Mouse (Mus musculus): ENCODE measurements around the gene AC109138.7. TPM values are rescaled to one million over a fixed set of nuclear protein-coding genes. Genes with fewer than 3 reads are reported as not detected.

AC109138.7 gene
- total RNA-seq, 2 experiments from 2014 or later: not detected

DNA sequence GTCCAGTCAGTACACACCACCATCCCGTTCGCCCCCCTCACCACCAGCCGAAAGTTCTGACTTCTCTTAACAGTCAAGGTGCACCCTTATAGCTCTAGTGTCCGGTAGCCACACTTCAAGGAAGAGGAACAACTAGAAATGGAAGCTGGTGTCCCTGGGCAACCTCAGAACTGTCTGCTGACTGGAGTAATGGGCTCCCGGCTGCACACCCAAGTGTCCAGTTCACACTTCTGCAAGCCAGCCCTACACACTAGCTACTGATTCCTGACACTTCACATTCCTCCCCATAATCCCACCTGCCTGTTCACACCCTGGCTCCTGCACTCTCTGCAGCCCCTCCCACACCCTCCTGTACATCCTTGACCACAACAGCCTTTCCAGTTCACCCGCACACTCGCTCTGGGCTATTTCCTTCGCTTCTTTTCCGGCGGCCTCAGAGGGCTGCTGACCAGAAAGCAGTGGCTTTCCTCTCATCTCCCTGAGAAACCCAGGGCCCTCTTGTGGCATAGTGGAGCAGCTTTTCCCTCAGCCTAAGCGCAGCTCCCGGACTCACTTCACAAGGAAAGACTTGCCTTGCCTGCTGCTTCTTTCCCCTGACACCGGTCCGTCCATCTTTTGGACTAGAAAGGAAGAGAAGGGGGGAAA, 2.0 kb downstream of the AC109138.7 start:
- DNase-seq (ENCODE audit: low spot score in 2 of 2): peak in 1 of 2 experiments; percentile 36

DNA sequence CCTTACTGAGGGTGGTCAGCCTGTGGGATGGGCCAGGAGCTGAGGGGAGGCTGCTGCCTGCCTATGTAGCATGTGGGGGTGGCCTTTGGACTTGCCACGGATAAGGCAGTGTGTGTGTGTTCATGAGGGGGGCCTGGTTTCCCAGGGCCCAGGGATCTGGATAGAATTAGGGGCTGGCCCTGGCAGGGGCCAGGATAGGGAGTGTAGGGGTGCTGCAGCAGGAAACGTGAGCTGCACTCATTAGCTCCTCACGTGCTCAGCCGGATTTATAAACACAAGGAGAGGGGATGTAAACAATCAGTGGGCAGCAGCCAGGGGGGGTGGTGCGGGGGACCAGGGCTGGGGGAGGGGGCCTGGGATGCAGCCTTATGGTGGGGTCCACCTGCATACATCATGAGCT, 3.0 kb downstream of the AC109138.7 start:
- no peak for DNase-seq (ENCODE audit: low spot score in 2 of 2)

DNA sequence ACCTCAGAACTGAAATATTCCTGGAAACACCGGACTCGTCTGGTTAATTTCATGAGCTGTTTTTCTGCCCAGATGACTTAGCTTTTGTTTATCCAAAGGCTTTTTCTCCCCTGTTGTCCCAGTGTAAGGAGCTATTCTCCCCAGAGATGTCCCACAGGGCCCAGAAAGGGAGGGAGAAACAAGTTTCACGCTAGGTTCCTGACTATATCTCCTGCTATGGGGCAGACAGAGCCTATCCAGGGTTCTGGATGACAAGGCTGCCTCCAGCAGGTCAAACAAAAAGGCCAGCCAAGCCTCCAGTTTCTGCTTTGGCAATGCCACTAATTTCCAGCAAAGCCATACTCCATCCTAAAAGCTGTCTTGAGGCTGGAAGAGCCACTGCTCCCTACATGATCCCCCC, 3.7 kb downstream of the AC109138.7 start:
- no peak for DNase-seq (ENCODE audit: low spot score in 2 of 2)

DNA sequence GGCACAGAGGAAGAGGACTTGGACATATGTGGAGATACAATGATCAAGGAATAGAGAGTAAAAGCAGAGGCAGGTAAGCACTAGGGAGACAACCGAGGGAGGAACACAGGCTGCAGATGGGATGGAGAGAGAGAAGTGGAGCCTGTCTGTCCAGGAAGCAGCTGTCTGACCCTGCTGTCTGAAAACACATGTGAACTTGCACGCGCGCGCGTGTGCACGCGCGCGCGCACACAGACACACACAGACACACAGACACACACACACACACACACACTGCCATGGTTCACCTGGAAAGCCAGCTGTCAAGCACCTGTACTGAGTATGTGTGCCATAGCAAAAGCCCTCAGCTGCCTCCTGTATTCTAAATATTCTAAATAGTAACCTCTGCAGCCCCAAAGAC, 4.1 kb downstream of the AC109138.7 start:
- no peak for DNase-seq (ENCODE audit: low spot score in 2 of 2)

DNA sequence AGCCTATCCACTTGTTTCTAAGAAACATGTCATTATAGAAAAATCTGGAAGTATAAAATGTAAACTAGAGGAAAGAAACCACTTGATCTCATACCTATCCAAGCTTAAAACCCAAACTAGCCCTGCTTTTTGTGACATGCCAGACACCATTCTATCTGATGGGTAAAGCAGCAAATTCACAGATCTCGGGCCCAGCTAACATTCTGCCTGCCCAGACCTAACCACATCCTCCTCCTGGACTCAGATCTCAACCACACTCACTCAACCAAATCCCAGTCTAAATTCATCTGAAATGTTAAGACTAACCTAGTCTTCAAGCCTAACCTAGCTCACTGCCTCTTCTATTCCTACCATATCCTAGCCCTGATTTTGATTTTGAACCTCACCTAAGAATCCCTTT, 4.6 kb downstream of the AC109138.7 start:
- DNase-seq (ENCODE audit: low spot score in 2 of 2): no peak

DNA sequence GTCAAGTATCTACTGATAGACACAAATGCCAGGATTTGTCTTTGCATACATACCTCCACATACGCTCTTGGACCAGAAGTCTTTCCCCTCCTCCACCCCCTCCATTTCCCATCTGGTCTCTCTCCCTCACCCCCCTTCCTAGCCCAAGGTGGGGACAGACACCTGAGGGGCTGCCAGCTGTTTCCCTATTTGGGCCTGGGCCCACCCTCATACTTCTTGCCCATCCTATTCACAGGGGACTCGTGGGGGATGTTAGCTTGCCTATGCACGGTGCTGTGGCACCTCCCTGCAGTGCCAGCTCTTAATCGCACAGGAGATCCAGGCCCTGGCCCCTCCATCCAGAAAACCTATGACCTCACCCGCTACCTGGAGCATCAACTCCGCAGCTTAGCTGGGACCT, 5.8 kb downstream of the AC109138.7 start:
- DNase-seq (ENCODE audit: low spot score in 2 of 2): no peak

DNA sequence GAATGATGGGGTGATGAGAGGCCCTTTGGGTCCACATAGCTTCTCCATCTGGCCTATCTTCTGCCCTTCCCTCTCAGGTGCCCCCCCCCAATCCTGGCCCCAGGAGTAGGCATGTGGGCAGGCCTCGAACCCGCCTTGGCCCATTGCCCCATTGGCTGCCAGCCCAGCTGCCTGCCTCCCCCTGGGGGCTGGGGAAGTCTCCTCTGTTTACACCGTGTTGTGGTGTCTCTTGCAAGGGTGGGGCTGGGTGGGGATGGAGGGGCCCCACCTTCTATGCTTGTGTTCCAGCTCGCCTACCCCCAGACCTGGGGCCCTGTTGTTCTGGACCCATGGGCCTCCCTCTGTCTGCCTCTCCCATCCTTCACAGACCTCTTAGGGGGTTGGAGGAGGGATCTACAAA, 6.3 kb downstream of the AC109138.7 start:
- DNase-seq (ENCODE audit: low spot score in 2 of 2): no peak

DNA sequence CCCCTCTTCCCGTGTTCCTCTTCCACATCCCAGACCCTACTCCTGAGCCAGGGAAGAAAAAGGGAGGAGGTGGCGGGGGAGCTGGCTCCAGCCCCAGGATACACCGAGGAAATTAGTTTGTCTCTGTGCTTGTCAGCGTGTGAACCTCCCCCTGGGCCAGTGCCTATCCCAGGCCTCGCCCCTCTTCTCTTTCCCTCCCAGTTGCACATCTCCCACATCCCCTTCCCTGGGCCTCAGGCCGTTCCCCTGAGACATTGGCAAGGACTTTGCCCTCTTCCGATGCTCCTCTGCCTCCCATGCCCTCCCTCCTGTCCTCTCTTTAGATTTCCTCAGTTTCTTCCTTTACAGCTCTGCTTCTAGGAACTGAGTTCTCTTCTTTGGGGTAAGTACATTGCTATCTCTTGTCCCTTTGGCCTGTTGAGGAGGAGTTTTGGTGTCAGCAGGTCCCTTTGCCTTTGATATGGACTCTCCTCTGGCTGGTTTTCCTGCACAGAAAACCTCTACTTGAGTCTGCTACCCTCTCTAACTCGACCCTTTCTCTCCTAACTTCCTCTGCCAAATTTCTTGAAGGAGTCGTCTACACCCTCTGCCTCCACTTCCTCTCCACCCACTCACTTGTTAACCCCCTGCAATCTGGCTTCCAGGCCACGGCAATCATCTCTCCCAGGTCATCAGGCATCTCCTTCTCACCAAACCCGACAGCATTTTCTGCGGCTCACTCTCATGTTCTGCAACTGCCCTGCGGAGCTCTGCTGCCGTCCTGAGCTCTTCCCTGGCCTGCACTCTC, 7.0 kb downstream of the AC109138.7 start:
- DNase-seq (ENCODE audit: low spot score in 2 of 2): no peak

DNA sequence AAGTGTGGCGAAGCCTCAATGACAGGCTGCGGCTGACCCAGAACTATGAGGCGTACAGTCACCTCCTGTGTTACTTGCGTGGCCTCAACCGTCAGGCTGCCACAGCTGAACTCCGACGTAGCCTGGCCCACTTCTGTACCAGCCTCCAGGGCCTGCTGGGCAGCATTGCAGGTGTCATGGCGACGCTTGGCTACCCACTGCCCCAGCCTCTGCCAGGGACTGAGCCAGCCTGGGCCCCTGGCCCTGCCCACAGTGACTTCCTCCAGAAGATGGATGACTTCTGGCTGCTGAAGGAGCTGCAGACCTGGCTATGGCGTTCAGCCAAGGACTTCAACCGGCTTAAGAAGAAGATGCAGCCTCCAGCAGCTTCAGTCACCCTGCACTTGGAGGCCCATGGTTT, 8.0 kb downstream of the AC109138.7 start:
- no peak for DNase-seq (ENCODE audit: low spot score in 2 of 2)

DNA sequence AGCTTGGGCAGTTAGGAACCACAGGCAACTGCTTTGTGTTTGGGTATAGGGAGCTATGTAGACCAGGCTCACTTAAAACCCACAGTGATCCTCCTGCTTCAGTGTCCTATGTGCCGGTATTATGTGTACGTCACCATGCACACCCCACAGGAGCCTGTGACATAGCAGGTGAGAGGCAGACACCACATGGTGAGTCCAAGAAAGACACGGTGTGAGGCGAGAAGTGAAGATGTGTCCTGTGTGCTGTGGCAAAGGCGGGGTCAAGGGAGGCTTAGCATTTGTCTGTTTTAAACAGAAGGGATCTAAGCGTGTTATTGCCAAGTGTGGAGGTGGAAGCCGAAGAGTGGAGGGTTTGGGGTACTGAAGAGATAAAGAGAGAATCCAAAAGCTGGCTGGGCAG, 12.6 kb downstream of the AC109138.7 start:
- DNase-seq (ENCODE audit: low spot score in 2 of 2): no peak

DNA sequence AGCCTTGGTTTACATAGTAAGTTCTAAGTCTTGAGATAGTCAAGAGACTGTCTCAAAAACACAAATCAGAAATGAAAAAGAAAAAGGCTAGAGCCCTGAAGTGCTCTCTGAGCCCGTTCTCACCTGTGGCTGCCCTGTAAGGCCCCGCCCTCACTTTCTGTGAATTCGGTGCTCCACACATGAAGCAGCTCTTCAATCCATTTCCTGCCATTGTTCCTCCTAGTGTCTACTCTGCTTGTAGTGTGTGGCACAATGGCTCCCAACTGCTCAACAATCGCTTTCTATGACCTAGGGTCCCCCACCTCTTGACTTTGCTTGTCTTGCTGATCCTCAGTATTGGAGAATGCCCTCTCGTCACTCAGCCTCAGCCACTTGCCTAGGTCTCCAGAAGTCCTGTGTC, 13.3 kb downstream of the AC109138.7 start:
- no peak for DNase-seq (ENCODE audit: low spot score in 2 of 2)

DNA sequence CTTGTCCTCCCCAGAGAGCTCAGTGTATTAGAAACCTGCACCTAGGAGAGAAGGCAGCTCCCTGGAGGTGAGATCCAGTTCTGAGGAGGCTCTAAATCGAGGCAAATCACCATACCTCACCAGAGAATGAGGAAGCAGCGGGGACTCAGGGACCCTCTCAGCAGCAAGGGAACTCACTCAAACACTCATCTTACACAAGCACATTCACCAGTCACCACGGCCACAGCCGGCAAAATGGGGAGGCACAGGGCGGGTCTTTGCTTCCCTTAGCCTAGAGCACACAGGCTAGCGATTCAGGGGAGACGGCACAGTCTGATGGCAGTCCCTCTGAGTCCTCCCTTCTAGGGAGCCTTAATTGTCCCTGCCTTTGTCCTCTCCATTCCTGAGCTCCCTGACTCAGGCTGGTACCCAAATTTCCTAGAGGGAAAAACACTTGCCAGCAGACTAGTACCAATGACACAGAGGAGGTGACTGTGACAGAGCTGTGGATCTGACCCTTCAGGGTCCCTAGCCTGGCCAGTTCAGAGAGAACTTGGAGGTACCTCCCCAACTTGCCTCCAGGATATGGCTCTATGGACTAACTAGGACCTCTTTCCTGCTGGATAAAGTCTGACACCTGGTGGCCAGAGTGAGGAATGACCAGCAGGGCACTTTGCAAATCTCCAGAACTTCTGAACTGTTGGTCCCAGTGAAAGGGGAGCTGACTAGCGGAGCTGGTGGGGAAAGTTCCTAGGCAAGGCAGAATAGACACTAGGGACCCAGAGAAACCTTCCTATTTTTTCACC, 13.9 kb downstream of the AC109138.7 start:
- DNase-seq (ENCODE audit: low spot score in 2 of 2): peak; percentile 63 to 71

DNA sequence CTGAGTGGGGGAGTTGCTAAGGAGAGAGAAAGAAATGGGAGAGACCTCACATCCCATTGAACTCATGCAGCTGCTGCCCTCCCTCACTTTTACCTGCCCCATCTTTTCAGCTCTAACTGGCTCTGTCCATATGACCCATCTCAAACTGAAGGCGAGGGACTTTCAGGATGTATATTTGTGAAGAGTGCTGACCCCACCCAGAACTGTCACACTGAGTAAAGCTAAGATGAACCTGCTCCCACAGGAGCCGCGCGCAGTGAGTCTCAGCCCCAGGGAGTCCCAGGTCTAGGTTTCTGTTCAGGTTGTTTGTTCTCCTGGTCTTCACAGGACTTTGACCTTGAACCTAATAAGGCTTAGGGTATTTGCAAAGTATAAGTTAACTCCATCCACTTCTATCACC, 14.7 kb downstream of the AC109138.7 start:
- no peak for DNase-seq (ENCODE audit: low spot score in 2 of 2)

DNA sequence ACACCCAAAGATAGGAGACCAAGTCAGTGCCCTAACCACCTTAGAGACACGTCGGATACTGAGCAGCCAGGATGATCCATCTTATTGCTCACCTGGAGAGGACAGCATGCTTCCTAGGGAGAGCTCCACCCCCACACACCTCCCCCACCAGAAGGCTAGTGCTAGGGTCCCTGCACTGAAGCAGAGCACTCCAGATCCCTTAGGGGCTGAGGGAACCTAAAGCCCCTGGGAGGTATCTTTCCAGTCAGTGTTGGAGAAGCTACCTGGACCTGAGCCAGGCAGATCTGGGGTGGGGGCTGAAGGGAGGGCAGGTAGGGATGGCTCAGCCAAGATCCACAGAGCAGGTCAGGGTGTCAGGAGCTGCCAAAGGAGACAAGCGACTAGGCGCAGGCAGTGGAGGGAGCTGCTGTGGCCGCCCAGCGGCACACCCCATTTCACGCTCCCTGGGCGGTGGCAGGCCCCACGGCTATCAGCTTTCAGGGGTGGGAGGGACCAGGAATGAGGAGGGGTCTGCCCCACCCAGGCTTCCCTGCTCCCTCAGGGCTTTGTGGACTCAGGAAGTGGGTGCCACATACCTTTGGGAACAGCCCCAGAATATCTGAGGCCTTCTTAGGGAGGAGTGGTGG, 15.4 kb downstream of the AC109138.7 start:
- no peak for DNase-seq (ENCODE audit: low spot score in 2 of 2)

DNA sequence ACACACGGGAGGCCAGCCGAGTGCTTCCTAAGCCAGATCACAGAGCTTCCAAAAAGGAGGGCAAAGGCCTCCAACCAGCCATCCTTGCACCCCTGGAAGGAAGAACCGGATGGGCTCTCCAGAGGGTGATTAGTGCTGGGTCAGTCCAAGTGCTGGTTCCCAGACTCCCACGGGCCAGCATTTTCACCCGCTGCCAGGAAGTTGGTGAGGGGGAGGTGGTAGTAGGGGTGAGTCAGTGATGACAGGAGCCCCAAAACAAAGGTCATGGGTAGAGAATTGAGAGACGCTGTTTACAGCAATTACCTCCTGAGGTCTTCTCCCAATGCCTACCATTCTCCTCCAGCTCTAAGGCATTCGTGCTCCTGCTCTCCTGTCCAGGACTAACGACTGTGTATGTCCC, 16.3 kb downstream of the AC109138.7 start:
- peak in 1 of 2 experiments; percentile 45 for DNase-seq (ENCODE audit: low spot score in 2 of 2)

DNA sequence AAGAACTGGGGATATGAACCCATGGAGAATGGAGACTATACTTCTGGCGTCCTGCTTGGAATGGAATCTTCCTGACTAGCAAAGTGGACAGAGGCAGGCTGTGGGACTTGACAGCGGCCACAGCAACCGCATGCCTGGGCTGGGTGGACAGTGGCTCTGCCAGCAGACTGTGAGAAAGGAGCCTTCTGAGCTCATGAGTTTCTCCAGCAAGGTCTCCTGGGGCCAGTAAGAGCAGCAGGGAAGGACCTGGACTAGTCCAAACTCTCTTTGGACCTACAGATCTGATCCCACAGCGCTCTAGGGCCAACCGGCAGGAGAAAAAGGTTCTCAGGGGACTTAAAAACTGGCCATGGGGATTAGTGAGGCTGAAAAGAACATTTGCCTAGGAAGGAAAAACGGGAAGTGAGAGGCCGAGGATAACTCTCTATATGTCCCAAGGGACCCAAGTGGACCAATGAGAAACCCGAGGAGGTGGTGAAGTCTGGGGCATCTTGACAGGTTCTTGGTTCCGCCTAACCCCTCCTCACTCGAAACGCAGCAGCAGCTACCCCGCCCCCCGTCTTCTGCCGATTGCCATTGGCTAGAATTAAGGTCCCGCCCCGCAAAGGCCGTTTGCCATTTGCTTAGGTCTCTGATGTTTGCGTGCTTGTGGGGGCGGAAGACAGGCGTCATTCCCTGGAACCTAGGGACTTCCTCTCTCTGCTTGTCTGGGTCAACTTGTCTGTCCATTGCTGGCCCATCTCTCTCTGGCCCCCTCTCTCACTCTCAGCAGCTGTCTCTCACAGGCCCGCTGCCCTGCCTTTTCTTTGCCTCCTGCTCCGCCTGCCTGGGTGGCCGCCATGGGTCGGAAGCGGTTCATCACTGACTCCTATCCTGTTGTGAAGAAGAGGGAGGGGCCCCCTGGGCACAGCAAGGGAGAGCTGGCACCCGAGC, 17.4 kb downstream of the AC109138.7 start, which contains the start of gene Pold4:
Pold4 (plus strand) TSS at position 647 of the 933 bp plus-strand sequence.
- DNase-seq (ENCODE audit: low spot score in 2 of 2): peak; percentile 90 to 93

DNA sequence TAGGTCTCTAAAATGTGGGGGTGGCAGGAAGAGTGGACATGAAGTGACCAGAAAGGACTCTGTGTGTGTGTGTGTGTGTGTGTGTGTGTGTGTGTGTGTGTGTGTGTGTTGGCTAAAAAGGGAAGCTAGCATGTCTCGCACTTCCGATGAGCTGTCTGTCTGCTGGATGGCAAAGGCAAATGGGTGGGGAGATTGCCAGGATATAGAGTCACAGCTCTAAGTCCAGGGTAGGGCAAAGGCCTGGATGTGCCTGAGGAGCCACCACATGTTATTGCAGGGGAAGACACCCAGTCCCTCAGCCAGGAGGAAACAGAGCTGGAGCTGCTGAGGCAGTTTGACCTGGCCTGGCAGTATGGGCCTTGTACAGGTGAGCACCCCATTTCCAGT, 18.0 kb downstream of the AC109138.7 start:
- DNase-seq (ENCODE audit: low spot score in 2 of 2): no peak

DNA sequence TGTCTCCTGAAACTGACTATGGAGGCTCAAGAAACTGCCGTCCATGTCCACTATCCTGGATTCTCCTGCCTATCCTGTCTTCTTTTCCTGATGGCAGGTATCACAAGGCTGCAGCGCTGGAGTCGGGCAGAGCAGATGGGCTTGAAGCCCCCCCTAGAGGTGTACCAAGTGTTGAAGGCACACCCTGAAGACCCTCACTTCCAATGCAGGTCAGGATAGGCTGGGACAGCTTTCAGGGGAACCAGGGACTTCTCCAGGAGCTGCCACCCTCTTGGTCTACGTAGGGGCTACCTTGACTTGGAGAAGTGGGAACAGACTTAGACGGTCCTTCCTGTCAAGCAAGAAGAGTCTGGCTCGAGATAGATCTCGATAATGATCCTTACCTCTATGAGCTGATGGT, 18.5 kb downstream of the AC109138.7 start:
- no peak for DNase-seq (ENCODE audit: low spot score in 2 of 2)

DNA sequence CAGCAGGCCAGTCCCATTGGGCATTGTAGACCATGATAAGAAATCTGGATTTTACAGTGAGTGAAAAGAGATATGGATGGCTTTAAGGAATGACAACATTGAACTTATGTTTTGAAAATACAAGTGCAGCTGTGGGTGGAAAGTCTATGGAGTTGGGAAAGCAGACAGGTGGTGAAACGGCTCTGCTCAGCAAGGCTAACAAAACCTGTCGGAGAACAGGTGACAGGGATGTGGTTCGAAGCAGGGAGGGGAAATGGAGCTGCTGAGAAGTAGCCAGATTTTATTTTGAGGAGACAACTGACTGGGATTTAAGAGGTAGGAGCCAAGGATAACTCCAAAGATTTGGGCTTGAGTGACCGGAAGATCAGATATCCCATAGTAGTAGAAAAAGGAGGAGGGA, 20.4 kb downstream of the AC109138.7 start:
- no peak for DNase-seq (ENCODE audit: low spot score in 2 of 2)

DNA sequence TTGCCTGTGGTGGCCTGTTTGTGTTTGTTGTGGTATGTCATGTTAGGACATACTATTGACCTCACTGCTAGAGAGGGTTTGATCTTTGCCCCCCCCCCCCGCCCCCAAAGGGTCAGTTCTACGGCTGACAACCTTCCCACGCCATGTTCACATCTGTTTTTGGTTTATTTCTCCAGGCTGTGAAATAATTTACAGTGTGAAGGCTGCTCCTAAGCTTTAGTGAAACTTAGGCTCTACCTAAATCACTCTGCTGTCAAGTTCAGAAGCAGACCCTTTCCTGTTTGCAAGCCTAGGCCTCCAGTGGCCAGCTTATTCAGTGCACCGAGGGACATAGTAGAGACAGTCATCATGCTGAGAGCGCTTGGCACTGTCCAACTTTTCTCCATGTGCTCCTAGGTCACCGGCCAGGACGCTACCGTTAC, 26.1 kb downstream of the AC109138.7 start:
- DNase-seq (ENCODE audit: low spot score in 2 of 2): no peak

Data from adrenal gland, adult 18-20 months (tissue).